Mouse (Mus musculus) heart, adult 2 months (tissue): Measurements from ENCODE around the gene Rreb1. TPM values are rescaled to one million over a fixed set of nuclear protein-coding genes. Genes with fewer than 3 reads are reported as not detected.

Experiments
- DNase-seq, 2 experiments: peaks; one replicate each; pipeline ENCODE4 v3.0.0; 2021
- H3K27ac ChIP-seq: fragments of 200-600 bp; 2 replicates; pipeline ENCODE4 v1.8.1; 2022
- H3K27me3 ChIP-seq: fragments of 200-500 bp; 2 replicates; pipeline ENCODE4 v1.6.1; 2012; ENCODE audit warnings: mild to moderate bottlenecking, low read length, inconsistent platforms, mixed read lengths; ENCODE audit not compliant: control insufficient read depth, insufficient read depth
- H3K36me3 ChIP-seq: fragments of 200-500 bp; 2 replicates; pipeline ENCODE4 v1.6.1; 2012; ENCODE audit warnings: low read length, inconsistent platforms; ENCODE audit not compliant: control insufficient read depth, insufficient read depth
- H3K4me1 ChIP-seq: fragments of 200-500 bp; 2 replicates; pipeline ENCODE4 v1.6.1; 2011; ENCODE audit warnings: low read length; ENCODE audit not compliant: control insufficient read depth, insufficient read depth
- H3K4me3 ChIP-seq: fragments of 200-600 bp; 2 replicates; pipeline ENCODE4 v1.8.1; 2022
- H3K79me2 ChIP-seq: fragments of 200-500 bp; replicated peaks from 2 replicates; pipeline ENCODE4 v1.6.1; 2012; ENCODE audit warnings: mild to moderate bottlenecking, inconsistent platforms, low read length, moderate library complexity, mixed read lengths; ENCODE audit not compliant: control insufficient read depth, insufficient read depth
- H3K9ac ChIP-seq: fragments of 200-500 bp; 2 replicates; pipeline ENCODE4 v1.6.1; 2012; ENCODE audit warnings: low read depth, mild to moderate bottlenecking, control low read depth, inconsistent platforms, low read length, mixed read lengths
- CTCF ChIP-seq: fragments of 200-600 bp; IDR thresholded peaks from 2 replicates; pipeline ENCODE4 v1.8.1; 2022; ENCODE audit warnings: antibody characterized with exemption, mild to moderate bottlenecking, moderate library complexity
- EP300 ChIP-seq: fragments of 200-500 bp; IDR thresholded peaks from 2 replicates; pipeline ENCODE4 v1.6.1; 2011; ENCODE audit warnings: low read depth, low read length, control low read depth; ENCODE audit not compliant: insufficient read depth
- POLR2A ChIP-seq: fragments of 200-500 bp; IDR thresholded peaks from 2 replicates; pipeline ENCODE4 v1.6.1; 2011; ENCODE audit warnings: mild to moderate bottlenecking, low read depth, low read length, control low read depth; ENCODE audit not compliant: insufficient read depth
- WGBS: fragments of 180-500 bp; shearing (Covaris S2); methylation state at CpG from one replicate; pipeline ENCODE4 v1.1.7; 2018; 5-methylcytosine and 5-hydroxymethylcytosine counted together
- intact Hi-C: fragments of 180-260 bp; cut with DNase I; formaldehyde crosslinking; loops from one replicate; pipeline ENCODE4 v1.15.1; 2025
- polyA plus RNA-seq: library from polyadenylated mRNA; depleted of rRNA; stranded (reverse); fragments of >200 nt; gene quantifications from 2 replicates; pipeline ENCODE4 v1.2.3, GENCODE M21; 2012
- total RNA-seq, 2 experiments: library from RNA; stranded (reverse); gene quantifications; 2 replicates each; pipeline ENCODE4 v1.2.3; 2021

Rreb1 gene
- total and polyA plus RNA-seq, 3 experiments, result 12.8 to 57.5 (median 34.3) TPM

GRCm38 (mm10) chr13:37742248-37742647 lies 36.0 kb upstream of the Rreb1 start:
- WGBS, result 75% methylated on average over 4 of the region's 4 CpGs
- no peaks in the 10 kb centered on the region for H3K27me3 ChIP-seq
- TF ChIP-seq CTCF, result no peak
- no peak for TF ChIP-seq EP300
- TF ChIP-seq POLR2A, result no peak
- H3K4me3 ChIP-seq, result no peak overlapping the region
- H3K4me1 ChIP-seq, result peaks cover 2% of the 10 kb centered on the region
- H3K9ac ChIP-seq, result no peak overlapping the region
- H3K27ac ChIP-seq, result no peak overlapping the region
- no peaks in the 10 kb centered on the region for H3K79me2 ChIP-seq
- intact Hi-C loops, result no loop called here
- DNase-seq, result no peak
- H3K36me3 ChIP-seq, result no peaks in the 10 kb centered on the region

- DNase-seq, result no peak
- H3K79me2 ChIP-seq, result no peaks in the 10 kb centered on the region
- no peaks in the 10 kb centered on the region for H3K36me3 ChIP-seq
- H3K27ac ChIP-seq, result no peak overlapping the region
- TF ChIP-seq CTCF, result no peak
- TF ChIP-seq POLR2A, result no peak
- TF ChIP-seq EP300, result no peak
- intact Hi-C loops, result no loop called here
- peaks cover 2% of the 10 kb centered on the region; the same call in 1 of the 2 replicates for H3K4me1 ChIP-seq
- 74% methylated on average over 7 of the region's 7 CpGs for WGBS
- H3K9ac ChIP-seq, result no peak overlapping the region
- H3K4me3 ChIP-seq, result no peak overlapping the region
- no peaks in the 10 kb centered on the region for H3K27me3 ChIP-seq
These were observed 30.7 kb upstream of the Rreb1 start for GRCm38 (mm10) chr13:37747504-37747903.

GRCm38 (mm10) chr13:37749485-37749884 lies 28.7 kb upstream of the Rreb1 start:
- TF ChIP-seq POLR2A (no peak), EP300 (no peak), CTCF (no peak)
- 39% methylated on average over 3 of the region's 3 CpGs for WGBS
- H3K4me1 ChIP-seq, result peaks cover 2% of the 10 kb centered on the region; the same call in 1 of the 2 replicates
- intact Hi-C loops, result no loop called here
- H3K79me2 ChIP-seq, result no peaks in the 10 kb centered on the region
- no peak overlapping the region for H3K4me3 ChIP-seq
- no peaks in the 10 kb centered on the region for H3K36me3 ChIP-seq
- H3K9ac ChIP-seq, result no peak overlapping the region
- no peak overlapping the region for H3K27ac ChIP-seq
- no peaks in the 10 kb centered on the region for H3K27me3 ChIP-seq
- no peak for DNase-seq

GRCm38 (mm10) chr13:37751154-37751950 lies 26.8 kb upstream of the Rreb1 start:
- intact Hi-C loops, result no loop called here
- peak; percentile 27 to 49 for DNase-seq
- 46% methylated on average over 9 of the region's 9 CpGs for WGBS
- H3K36me3 ChIP-seq, result no peaks in the 10 kb centered on the region
- peaks cover 2% of the 10 kb centered on the region; the same call in 1 of the 2 replicates for H3K4me1 ChIP-seq
- H3K27me3 ChIP-seq, result no peaks in the 10 kb centered on the region
- H3K79me2 ChIP-seq, result no peaks in the 10 kb centered on the region
- no peak overlapping the region for H3K4me3 ChIP-seq
- TF ChIP-seq CTCF (no peak), POLR2A (no peak), EP300 (no peak)
- H3K27ac ChIP-seq, result no peak overlapping the region; the same call in 1 of the 2 replicates
- no peak overlapping the region for H3K9ac ChIP-seq

- intact Hi-C loops, result loop anchor here (2.0 to 10.0 kb wide), 2 partner anchors 67 to 105 kb away; no protein-coding TSS in a partner anchor
These were observed 18.7 kb upstream of the Rreb1 start for GRCm38 (mm10) chr13:37759341-37760012.

GRCm38 (mm10) chr13:37760013-37760342 lies 18.2 kb upstream of the Rreb1 start:
- TF ChIP-seq POLR2A (no peak), EP300 (no peak), CTCF (no peak)
- H3K79me2 ChIP-seq, result no peaks in the 10 kb centered on the region
- no peak overlapping the region for H3K4me3 ChIP-seq
- H3K27me3 ChIP-seq, result no peaks in the 10 kb centered on the region
- H3K4me1 ChIP-seq, result peaks cover 3% of the 10 kb centered on the region
- intact Hi-C loops, result loop anchor here (2.0 to 10.0 kb wide), 2 partner anchors 67 to 105 kb away; no protein-coding TSS in a partner anchor
- H3K36me3 ChIP-seq, result peaks cover 2% of the 10 kb centered on the region; the same call in 1 of the 2 replicates
- H3K27ac ChIP-seq, result no peak overlapping the region
- no peak overlapping the region for H3K9ac ChIP-seq
- no peak for DNase-seq
- 33% methylated on average over 3 of the region's 3 CpGs for WGBS

More at GRCm38 (mm10) chr13:37759341-37760012, 18.7 kb upstream of the Rreb1 start:
- Histone ChIP-seq H3K9ac (no peak overlapping the region), H3K36me3 (peaks cover 2% of the 10 kb centered on the region; the same call in 1 of the 2 replicates), H3K27me3 (no peaks in the 10 kb centered on the region), H3K4me3 (no peak overlapping the region), H3K79me2 (no peaks in the 10 kb centered on the region), H3K27ac (no peak overlapping the region), H3K4me1 (peaks cover 3% of the 10 kb centered on the region)
- no peak for DNase-seq
- no peak for TF ChIP-seq CTCF
- no peak for TF ChIP-seq EP300
- no peak for TF ChIP-seq POLR2A
- WGBS, result 82% methylated on average over 10 of the region's 10 CpGs
